In the genomic region with DNA sequence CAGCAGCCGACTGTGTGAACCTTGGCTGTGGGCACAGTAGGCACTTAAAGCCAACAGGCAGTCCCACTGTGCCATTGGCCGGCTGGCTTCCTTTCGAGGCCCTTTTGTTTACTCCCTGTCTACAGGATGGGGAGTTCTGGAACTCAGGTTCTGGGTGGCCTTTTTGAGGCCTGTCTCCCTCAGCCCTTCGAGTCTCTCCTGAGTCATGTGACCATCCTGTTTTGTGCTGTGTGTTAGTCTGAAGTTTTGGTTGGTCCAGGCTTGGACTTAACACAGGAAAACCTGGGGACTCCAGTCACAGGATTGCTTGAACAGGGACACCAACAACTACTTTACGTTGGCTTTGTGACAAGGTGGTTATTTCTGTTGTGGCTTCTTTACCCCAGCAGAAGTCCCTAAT, we compare ENCODE assay signal across 11 mouse cellular contexts. TPM values are rescaled to one million over a fixed set of nuclear protein-coding genes. Genes with fewer than 3 reads are reported as not detected.
A peak's percentile ranks its signal among the peaks of the same experiment; 100 is the strongest.
DNase-seq lines count a peak whose midpoint lies in the region; ATAC-seq and TF ChIP-seq lines count a peak whose summit lies in the region.
"Had no signal": no experiment of that assay in that cellular context is flagged by ENCODE, and none has a peak within 500 bp of the region (broad histone marks: within the 10 kb centered on the region; RNA-seq: fewer than 3 reads in every experiment).

No protein-coding gene starts in this region.

- no peak for ATAC-seq in forebrain, postnatal 0 days
- ATAC-seq in megakaryocyte, adult 5-6 weeks (ENCODE audit: poor library complexity, severe bottlenecking): no peak
- no peak for ATAC-seq in forebrain, embryonic 12.5 days (ENCODE audit: low FRiP score)
- ATAC-seq in midbrain, embryonic 14.5 days (ENCODE audit: low FRiP score, low TSS enrichment): no peak

- no peak overlapping the region for H3K27ac ChIP-seq in forebrain, embryonic 10.5 days
- no peak overlapping the region for H3K27ac ChIP-seq in forebrain, postnatal 0 days (ENCODE audit: low read depth, low read length)
- H3K27ac ChIP-seq in forebrain, embryonic 12.5 days: no peak overlapping the region
- no peak overlapping the region for H3K27ac ChIP-seq in midbrain, embryonic 14.5 days (replicated peaks; ENCODE audit: low read depth, low read length)
- H3K27ac ChIP-seq: lung, embryonic 15.5 days had no signal

- no peaks in the 10 kb centered on the region for H3K27me3 ChIP-seq in forebrain, embryonic 10.5 days (ENCODE audit: poor library complexity, severe bottlenecking)
- H3K27me3 ChIP-seq in forebrain, postnatal 0 days (ENCODE audit: insufficient read depth, low read length): no peaks in the 10 kb centered on the region
- no peaks in the 10 kb centered on the region for H3K27me3 ChIP-seq in megakaryocyte, embryonic 14.5 days (replicated peaks)
- no peaks in the 10 kb centered on the region for H3K27me3 ChIP-seq in forebrain, embryonic 12.5 days
- H3K27me3 ChIP-seq in midbrain, embryonic 14.5 days (ENCODE audit: control insufficient read depth, insufficient read depth, low read length): no peaks in the 10 kb centered on the region
- H3K27me3 ChIP-seq: lung, embryonic 15.5 days had no signal

- H3K4me2 ChIP-seq in forebrain, postnatal 0 days (ENCODE audit: low read depth): no peak overlapping the region
- peak overlapping the region; percentile 89 for H3K4me2 ChIP-seq in forebrain, embryonic 12.5 days
- H3K4me2 ChIP-seq in midbrain, embryonic 14.5 days (ENCODE audit: low read length): peak overlapping the region; percentile 32; the same call in 1 of the 2 replicates
- H3K4me2 ChIP-seq: lung, embryonic 15.5 days had no signal

- H3K4me3 ChIP-seq in forebrain, embryonic 10.5 days: peak overlapping the region; percentile 26; the same call in 1 of the 2 replicates
- H3K4me3 ChIP-seq in forebrain, postnatal 0 days (ENCODE audit: low read depth, low read length): no peak overlapping the region
- peak overlapping the region; percentile 81 for H3K4me3 ChIP-seq in megakaryocyte, embryonic 14.5 days (replicated peaks)
- peak overlapping the region; percentile 1; the same call in 1 of the 2 replicates for H3K4me3 ChIP-seq in forebrain, embryonic 12.5 days (replicated peaks)
- H3K4me3 ChIP-seq in midbrain, embryonic 14.5 days (replicated peaks; ENCODE audit: low read depth, low read length): 0 out of 2 replicates have a peak overlapping the region, but pooled peaks have one; percentile 4
- H3K4me3 ChIP-seq: lung, embryonic 15.5 days had no signal

- 85% methylated on average over 5 of the region's 5 CpGs for WGBS in forebrain, embryonic 10.5 days
- 46% methylated on average over 5 of the region's 5 CpGs for WGBS in forebrain, postnatal 0 days
- WGBS in forebrain, embryonic 12.5 days: 67% methylated on average over 5 of the region's 5 CpGs
- 62% methylated on average over 5 of the region's 5 CpGs for WGBS in midbrain, embryonic 14.5 days

- peaks cover 54% of the 10 kb centered on the region for H3K4me1 ChIP-seq in forebrain, embryonic 10.5 days
- peaks cover 33% of the 10 kb centered on the region for H3K4me1 ChIP-seq in forebrain, postnatal 0 days (ENCODE audit: insufficient read depth)
- H3K4me1 ChIP-seq in megakaryocyte, embryonic 14.5 days: peaks cover 94% of the 10 kb centered on the region
- H3K4me1 ChIP-seq in forebrain, embryonic 12.5 days: peaks cover 44% of the 10 kb centered on the region
- peaks cover 36% of the 10 kb centered on the region for H3K4me1 ChIP-seq in midbrain, embryonic 14.5 days (ENCODE audit: control insufficient read depth, insufficient read depth, low read length)

- no peak for DNase-seq in forebrain, embryonic 10.5 days (ENCODE audit: extremely low spot score, low spot score)
- DNase-seq in forebrain, postnatal 0 days: no peak
- no peak for DNase-seq in midbrain, embryonic 14.5 days
- no peak for DNase-seq in layer of hippocampus, postnatal 36 days
- no peak for DNase-seq in layer of hippocampus, postnatal 25 days (ENCODE audit: extremely low spot score in 1 of 2, low spot score in 1 of 2)
- DNase-seq: heart, postnatal 4 days; layer of hippocampus, adult 9-11 months had no signal

- H3K9ac ChIP-seq in forebrain, postnatal 0 days: no peak overlapping the region
- H3K9ac ChIP-seq in forebrain, embryonic 12.5 days: peak overlapping the region; percentile 36; the same call in 1 of the 2 replicates
- 0 out of 2 replicates have a peak overlapping the region, but pooled peaks have one; percentile 36 for H3K9ac ChIP-seq in midbrain, embryonic 14.5 days (replicated peaks; ENCODE audit: low read length)
- H3K9ac ChIP-seq: lung, embryonic 15.5 days had no signal

- TF ChIP-seq CTCF in forebrain, postnatal 0 days (IDR thresholded peaks at IDR 0.05; ENCODE audit: low read depth): no peak

- peaks cover 92% of the 10 kb centered on the region for H3K36me3 ChIP-seq in forebrain, embryonic 10.5 days (replicated peaks)
- H3K36me3 ChIP-seq in forebrain, postnatal 0 days (ENCODE audit: insufficient read depth): peaks cover 67% of the 10 kb centered on the region
- peaks cover 88% of the 10 kb centered on the region for H3K36me3 ChIP-seq in megakaryocyte, embryonic 14.5 days (replicated peaks; ENCODE audit: low read length)
- H3K36me3 ChIP-seq in forebrain, embryonic 12.5 days (replicated peaks): peaks cover 77% of the 10 kb centered on the region
- peaks cover 82% of the 10 kb centered on the region for H3K36me3 ChIP-seq in midbrain, embryonic 14.5 days (ENCODE audit: control insufficient read depth, insufficient read depth, low read length)

- no peaks in the 10 kb centered on the region for H3K9me3 ChIP-seq in forebrain, embryonic 10.5 days
- H3K9me3 ChIP-seq in forebrain, postnatal 0 days (ENCODE audit: low read length): no peaks in the 10 kb centered on the region
- H3K9me3 ChIP-seq in megakaryocyte, embryonic 14.5 days: no peaks in the 10 kb centered on the region
- no peaks in the 10 kb centered on the region for H3K9me3 ChIP-seq in forebrain, embryonic 12.5 days
- H3K9me3 ChIP-seq in midbrain, embryonic 14.5 days (ENCODE audit: control insufficient read depth, low read length): no peaks in the 10 kb centered on the region
- H3K9me3 ChIP-seq: lung, embryonic 15.5 days had no signal

RNA-seq across cellular contexts. Expression of a gene that starts 7.4 kb away (rescaled TPM):
- polyA plus RNA-seq in forebrain, embryonic 10.5 days (2016; fragmentation: Nextera tagmentation; extraction: Ambion mirVana): 96.7 and 111 TPM in 2 replicates
- total RNA-seq in forebrain, postnatal 0 days (2014; rRNA removed): 58.2 and 70.7 TPM in 2 replicates
- polyA plus RNA-seq in forebrain, postnatal 0 days (2015; fragmentation: Nextera tagmentation; extraction: Ambion mirVana): 39.5 and 43.0 TPM in 2 replicates
- polyA plus RNA-seq in megakaryocyte, embryonic 14.5 days (2012; ENCODE audit: insufficient read depth, low replicate concordance): 79.0 and 88.1 TPM in 2 replicates
- total RNA-seq in megakaryocyte, adult 5-6 weeks (2015): 25.6 and 27.7 TPM in 2 replicates
- total RNA-seq in megakaryocyte, adult 5-6 weeks (2017): 27.2 and 33.2 TPM in 2 replicates
- 126 and 128 TPM in 2 replicates for polyA plus RNA-seq in forebrain, embryonic 12.5 days (2016; fragmentation: Nextera tagmentation; extraction: Ambion mirVana)
- 61.9 and 78.7 TPM in 2 replicates for polyA plus RNA-seq in midbrain, embryonic 14.5 days (2014; fragmentation: Nextera tagmentation; extraction: Ambion mirVana)
- 10 to 100 TPM; 52.1 to 54.1 TPM for total RNA-seq in layer of hippocampus, postnatal 36 days (2021)
- 10 to 100 TPM; 53.4 to 56.4 TPM for total RNA-seq in layer of hippocampus, postnatal 25 days (2021)

RNA-seq across cellular contexts. Expression of a gene that starts 29.8 kb away (rescaled TPM):
- polyA plus RNA-seq in forebrain, embryonic 10.5 days (2016; fragmentation: Nextera tagmentation; extraction: Ambion mirVana): 335 and 338 TPM in 2 replicates
- 115 and 147 TPM in 2 replicates for total RNA-seq in forebrain, postnatal 0 days (2014; rRNA removed)
- 201 and 218 TPM in 2 replicates for polyA plus RNA-seq in forebrain, postnatal 0 days (2015; fragmentation: Nextera tagmentation; extraction: Ambion mirVana)
- polyA plus RNA-seq in megakaryocyte, embryonic 14.5 days (2012; ENCODE audit: insufficient read depth, low replicate concordance): 55.7 TPM in 1 of 2 replicates, not detected in the other
- total RNA-seq in megakaryocyte, adult 5-6 weeks (2015): 127 and 137 TPM in 2 replicates
- 119 and 124 TPM in 2 replicates for total RNA-seq in megakaryocyte, adult 5-6 weeks (2017)
- 268 and 271 TPM in 2 replicates for polyA plus RNA-seq in forebrain, embryonic 12.5 days (2016; fragmentation: Nextera tagmentation; extraction: Ambion mirVana)
- 214 and 242 TPM in 2 replicates for polyA plus RNA-seq in midbrain, embryonic 14.5 days (2014; fragmentation: Nextera tagmentation; extraction: Ambion mirVana)
- total RNA-seq in layer of hippocampus, postnatal 36 days (2021): 100 to 1,000 TPM in 1 of 2 experiments, 10 to 100 TPM in 1; 96.5 to 101 TPM
- 100 to 1,000 TPM in 1 of 2 experiments, 10 to 100 TPM in 1; 99.2 to 104 TPM for total RNA-seq in layer of hippocampus, postnatal 25 days (2021)

RNA-seq across cellular contexts. Expression of a gene that starts 34.1 kb away (rescaled TPM):
- 5.6 and 6.2 TPM in 2 replicates for polyA plus RNA-seq in forebrain, embryonic 10.5 days (2016; fragmentation: Nextera tagmentation; extraction: Ambion mirVana)
- 36.2 and 47.8 TPM in 2 replicates for total RNA-seq in forebrain, postnatal 0 days (2014; rRNA removed)
- polyA plus RNA-seq in forebrain, postnatal 0 days (2015; fragmentation: Nextera tagmentation; extraction: Ambion mirVana): 30.3 and 37.3 TPM in 2 replicates
- polyA plus RNA-seq in megakaryocyte, embryonic 14.5 days (2012; ENCODE audit: insufficient read depth, low replicate concordance): 17.8 and 33.7 TPM in 2 replicates
- total RNA-seq in megakaryocyte, adult 5-6 weeks (2015): 1.0 and 3.3 TPM in 2 replicates
- 2.6 and 3.8 TPM in 2 replicates for total RNA-seq in megakaryocyte, adult 5-6 weeks (2017)
- polyA plus RNA-seq in forebrain, embryonic 12.5 days (2016; fragmentation: Nextera tagmentation; extraction: Ambion mirVana): 12.8 and 13.3 TPM in 2 replicates
- 20.2 and 21.2 TPM in 2 replicates for polyA plus RNA-seq in midbrain, embryonic 14.5 days (2014; fragmentation: Nextera tagmentation; extraction: Ambion mirVana)
- 10 to 100 TPM; 40.5 to 45.6 TPM for total RNA-seq in layer of hippocampus, postnatal 36 days (2021)
- 10 to 100 TPM; 29.1 to 38.2 TPM for total RNA-seq in layer of hippocampus, postnatal 25 days (2021)
